Mouse (Mus musculus) limb, embryonic 14.5 days (tissue): ENCODE measurements at regions not wholly inside any gene's neighbourhood (a gene's known extent, or its start where the extent isn't known, plus 50 kb on each side); places are given as distances from the start of the nearest gene placed in this dataset.

Source experiments
- ATAC-seq: fragments of 200-750 bp; cut with Nextera tagmentation; 2 replicates; pipeline ENCODE4 v1.8.0; 2017; ENCODE audit warnings: low read depth, moderate number of reproducible peaks, moderate TSS enrichment; ENCODE audit not compliant: low FRiP score
- DNase-seq: peaks from one replicate; pipeline ENCODE4 v3.0.0-alpha.2; 2015; ENCODE audit warnings: low spot score
- H3K27ac ChIP-seq: fragments of 300-500 bp; sonication (generic); replicated peaks from 2 replicates; pipeline ENCODE4 v1.5.1; 2014; ENCODE audit warnings: low read depth, mild to moderate bottlenecking, low read length, moderate library complexity, mixed read lengths
- H3K27me3 ChIP-seq: fragments of 300-500 bp; sonication (generic); 2 replicates; pipeline ENCODE4 v1.6.1; 2014; ENCODE audit warnings: low read length, mixed read lengths; ENCODE audit not compliant: control insufficient read depth, insufficient read depth
- H3K36me3 ChIP-seq: fragments of 300-500 bp; sonication (generic); 2 replicates; pipeline ENCODE4 v1.6.1; 2014; ENCODE audit warnings: mild to moderate bottlenecking, low read length, moderate library complexity, mixed read lengths; ENCODE audit not compliant: control insufficient read depth, insufficient read depth
- H3K4me1 ChIP-seq: fragments of 300-500 bp; sonication (generic); 2 replicates; pipeline ENCODE4 v1.6.1; 2014; ENCODE audit warnings: antibody characterized with exemption, low read length, mixed read lengths; ENCODE audit not compliant: control insufficient read depth, insufficient read depth
- H3K4me2 ChIP-seq: fragments of 300-500 bp; sonication (generic); replicated peaks from 2 replicates; pipeline ENCODE4 v1.6.1; 2014; ENCODE audit warnings: low read depth, mild to moderate bottlenecking, low read length, moderate library complexity; ENCODE audit not compliant: severe bottlenecking
- H3K4me3 ChIP-seq: fragments of 300-500 bp; sonication (generic); replicated peaks from 2 replicates; pipeline ENCODE4 v1.5.1; 2014; ENCODE audit warnings: low read length
- H3K9ac ChIP-seq: fragments of 300-500 bp; sonication (generic); 2 replicates; pipeline ENCODE4 v1.6.1; 2014; ENCODE audit warnings: mild to moderate bottlenecking, low read depth, low read length, moderate library complexity; ENCODE audit not compliant: severe bottlenecking
- H3K9me3 ChIP-seq: fragments of 300-500 bp; sonication (generic); 2 replicates; pipeline ENCODE4 v1.6.1; 2016; ENCODE audit warnings: low read length; ENCODE audit not compliant: control insufficient read depth
- POLR2A ChIP-seq: fragments of 200-500 bp; IDR thresholded peaks from 2 replicates; pipeline ENCODE4 v1.8.0; 2012; ENCODE audit warnings: inconsistent platforms, mild to moderate bottlenecking, moderate library complexity, borderline replicate concordance; ENCODE audit not compliant: insufficient read depth, insufficient read length; ENCODE audit errors: extremely low read depth
- WGBS: fragments of 180-500 bp; shearing (Covaris S2); extraction: QIAGEN DNeasy Blood & Tissue Kit; methylation state at CpG from one replicate; pipeline ENCODE4 v1.1.7; 2014; 5-methylcytosine and 5-hydroxymethylcytosine counted together

GRCm38 (mm10) chr13:35389781-35390525 is 269.7 kb upstream of the Cdyl start:
- no peak overlapping the region for H3K4me3 ChIP-seq
- TF ChIP-seq POLR2A, result no peak
- 67% methylated on average over 6 of the region's 6 CpGs for WGBS
- peak; percentile 87 for ATAC-seq
- DNase-seq, result peak; percentile 41
- peaks cover 18% of the 10 kb centered on the region for H3K4me1 ChIP-seq
- H3K9me3 ChIP-seq, result no peaks in the 10 kb centered on the region
- H3K9ac ChIP-seq, result no peak overlapping the region
- H3K27me3 ChIP-seq, result no peaks in the 10 kb centered on the region
- no peaks in the 10 kb centered on the region for H3K36me3 ChIP-seq
- no peak overlapping the region for H3K4me2 ChIP-seq
- H3K27ac ChIP-seq, result 0 out of 2 replicates have a peak overlapping the region, but pooled peaks have one; percentile 19

DNA sequence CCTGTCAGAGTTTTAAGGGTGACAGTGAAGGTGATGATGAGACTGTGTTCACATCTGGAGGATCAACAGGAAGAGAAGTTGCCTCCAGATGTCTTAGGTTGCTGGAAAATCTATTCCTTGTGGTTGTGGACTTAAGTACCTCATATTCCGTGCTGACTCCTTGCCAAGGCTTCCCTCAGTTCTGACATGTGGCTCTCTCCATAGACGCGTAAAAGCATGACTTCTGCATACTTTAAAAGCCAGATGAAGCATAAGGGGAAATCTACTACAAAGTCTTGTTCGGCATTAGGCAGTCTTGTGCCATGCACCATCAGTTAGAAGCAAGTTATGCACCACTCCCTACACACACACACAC is 269.1 kb upstream of the Cdyl start:
- no peaks in the 10 kb centered on the region for H3K27me3 ChIP-seq
- peaks cover 23% of the 10 kb centered on the region for H3K4me1 ChIP-seq
- H3K9ac ChIP-seq, result no peak overlapping the region
- no peak overlapping the region for H3K4me2 ChIP-seq
- WGBS, result 27% methylated on average over 4 of the region's 4 CpGs
- H3K27ac ChIP-seq, result peak overlapping the region; percentile 11
- H3K9me3 ChIP-seq, result no peaks in the 10 kb centered on the region
- H3K4me3 ChIP-seq, result no peak overlapping the region
- no peak for TF ChIP-seq POLR2A
- ATAC-seq (peak; percentile 82), DNase-seq (peak; percentile 89)
- H3K36me3 ChIP-seq, result no peaks in the 10 kb centered on the region

GRCm38 (mm10) chr13:35392167-35392566 is 267.5 kb upstream of the Cdyl start:
- TF ChIP-seq POLR2A, result no peak
- Histone ChIP-seq H3K4me1 (peaks cover 29% of the 10 kb centered on the region), H3K4me2 (no peak overlapping the region), H3K9me3 (no peaks in the 10 kb centered on the region), H3K27ac (no peak overlapping the region), H3K36me3 (no peaks in the 10 kb centered on the region), H3K9ac (no peak overlapping the region), H3K27me3 (no peaks in the 10 kb centered on the region), H3K4me3 (no peak overlapping the region)
- DNase-seq (no peak), ATAC-seq (no peak)
- 83% methylated on average over 6 of the region's 6 CpGs for WGBS

DNA sequence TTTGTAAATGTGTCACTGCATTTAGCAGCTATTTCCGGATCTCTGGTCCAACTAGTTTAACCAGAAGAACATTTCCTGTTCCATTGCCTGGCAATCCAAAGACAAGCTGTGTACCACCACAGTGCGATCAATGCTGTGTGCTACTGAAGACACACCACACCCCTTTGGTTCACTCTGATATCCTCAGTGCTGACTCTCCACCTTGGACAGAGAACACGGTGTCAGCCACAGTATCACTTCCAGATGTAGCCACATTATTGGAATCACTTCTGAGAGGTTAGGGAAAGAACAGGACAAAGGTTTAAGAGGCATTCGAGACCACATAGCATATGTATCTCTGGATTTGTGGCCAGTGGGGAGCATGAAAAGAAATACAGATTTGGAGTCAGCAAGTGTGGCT is 264.4 kb upstream of the Cdyl start:
- Histone ChIP-seq H3K36me3 (no peaks in the 10 kb centered on the region), H3K27me3 (no peaks in the 10 kb centered on the region), H3K9me3 (no peaks in the 10 kb centered on the region), H3K4me2 (peak overlapping the region; percentile 10; the same call in 1 of the 2 replicates), H3K9ac (no peak overlapping the region), H3K4me3 (no peak overlapping the region), H3K27ac (0 out of 2 replicates have a peak overlapping the region, but pooled peaks have one; percentile 10), H3K4me1 (peaks cover 24% of the 10 kb centered on the region)
- WGBS, result 34% methylated on average over 4 of the region's 4 CpGs
- DNase-seq (peak; percentile 25), ATAC-seq (peak; percentile 65)
- no peak for TF ChIP-seq POLR2A

- H3K27ac ChIP-seq, result 0 out of 2 replicates have a peak overlapping the region, but pooled peaks have one; percentile 10
- ATAC-seq, result peak; percentile 81
- peak; percentile 70 for DNase-seq
- no peak overlapping the region for H3K4me3 ChIP-seq
- no peak overlapping the region for H3K9ac ChIP-seq
- H3K27me3 ChIP-seq, result no peaks in the 10 kb centered on the region
- WGBS, result 21% methylated on average over 5 of the region's 5 CpGs
- H3K4me2 ChIP-seq, result peak overlapping the region; percentile 10; the same call in 1 of the 2 replicates
- peaks cover 20% of the 10 kb centered on the region for H3K4me1 ChIP-seq
- H3K9me3 ChIP-seq, result no peaks in the 10 kb centered on the region
- no peaks in the 10 kb centered on the region for H3K36me3 ChIP-seq
- TF ChIP-seq POLR2A, result no peak
These were observed 264.0 kb upstream of the Cdyl start for GRCm38 (mm10) chr13:35395630-35396029.

GRCm38 (mm10) chr13:35397166-35397565 is 262.5 kb upstream of the Cdyl start:
- TF ChIP-seq POLR2A, result no peak
- ATAC-seq (no peak), DNase-seq (no peak)
- H3K27me3 ChIP-seq, result no peaks in the 10 kb centered on the region
- H3K36me3 ChIP-seq, result no peaks in the 10 kb centered on the region
- H3K9ac ChIP-seq, result no peak overlapping the region
- peaks cover 12% of the 10 kb centered on the region for H3K4me1 ChIP-seq
- no peak overlapping the region for H3K4me3 ChIP-seq
- WGBS, result 90% methylated on average over 2 of the region's 2 CpGs
- H3K27ac ChIP-seq, result no peak overlapping the region
- no peak overlapping the region for H3K4me2 ChIP-seq
- H3K9me3 ChIP-seq, result no peaks in the 10 kb centered on the region
